Mouse (Mus musculus): ENCODE measurements at regions not wholly inside any gene's neighbourhood (a gene's known extent, or its start where the extent isn't known, plus 50 kb on each side); places are given as distances from the start of the nearest gene placed in this dataset.

DNA sequence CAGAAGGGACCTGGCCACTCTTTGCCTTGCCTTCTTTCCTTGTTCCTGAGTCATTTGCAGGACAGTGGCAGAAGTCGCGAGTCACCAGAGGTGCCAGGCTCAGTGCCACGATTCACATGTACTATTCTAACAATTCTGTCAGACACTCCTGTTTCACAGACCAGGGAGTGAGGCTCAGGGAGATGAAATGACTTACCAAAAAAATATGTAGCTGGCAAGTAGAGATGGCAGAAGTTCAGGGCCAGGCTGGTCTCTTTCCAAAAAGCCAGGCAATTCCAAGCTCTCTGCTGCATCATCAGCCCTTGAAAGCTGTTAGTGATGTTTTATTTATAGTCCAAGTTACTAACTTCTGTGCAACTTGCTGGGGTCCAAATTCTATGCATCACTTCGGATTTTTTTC lies 311.2 kb downstream of the Hace1 start:
- H3K4me1 ChIP-seq = peaks cover 15% of the 10 kb centered on the region
- no peaks in the 10 kb centered on the region for H3K27me3 ChIP-seq
- ATAC-seq (ENCODE audit: insufficient number of reproducible peaks, insufficient read depth, low FRiP score, low TSS enrichment, low read depth) = no peak
- H3K9ac ChIP-seq = no peak overlapping the region
- 77% methylated on average over 4 of the region's 4 CpGs for WGBS
- no peaks in the 10 kb centered on the region for H3K36me3 ChIP-seq
- no peaks in the 10 kb centered on the region; the same call in 1 of the 2 replicates for H3K9me3 ChIP-seq
- H3K27ac ChIP-seq = no peak overlapping the region
- no peak overlapping the region for H3K4me3 ChIP-seq
- no peak overlapping the region for H3K4me2 ChIP-seq

DNA sequence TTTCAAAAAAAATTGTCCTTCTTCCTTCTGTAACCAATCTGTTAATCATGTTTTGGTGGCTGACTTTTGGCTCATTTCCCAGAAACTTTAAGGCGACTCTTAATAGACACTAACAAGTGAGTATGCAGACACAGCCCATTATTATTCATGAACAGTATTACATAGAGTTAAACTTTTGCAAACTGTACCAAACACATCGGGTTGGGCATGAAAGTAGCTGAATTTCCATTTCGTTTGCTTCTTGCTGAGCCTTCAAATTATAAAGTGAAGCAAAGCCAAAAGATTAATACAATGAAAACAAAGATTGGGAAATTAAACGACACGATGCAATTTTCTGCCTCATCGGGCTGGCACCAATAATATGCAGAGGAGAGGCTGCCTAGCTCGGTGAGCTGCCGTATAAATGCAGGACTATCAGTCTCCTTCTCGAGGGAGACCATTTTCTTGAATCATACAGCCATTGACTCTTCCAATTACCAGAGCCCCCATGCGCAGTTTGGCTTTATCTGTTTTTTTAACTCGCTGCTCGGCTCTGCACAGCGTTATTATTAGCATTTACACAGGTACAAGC lies 311.8 kb downstream of the Hace1 start:
- H3K4me1 ChIP-seq = peaks cover 22% of the 10 kb centered on the region
- 49% methylated on average over 13 of the region's 13 CpGs for WGBS
- peak overlapping the region; percentile 30; the same call in 1 of the 2 replicates for H3K4me2 ChIP-seq
- no peak overlapping the region for H3K9ac ChIP-seq
- H3K4me3 ChIP-seq = no peak overlapping the region
- no peaks in the 10 kb centered on the region; the same call in 1 of the 2 replicates for H3K9me3 ChIP-seq
- no peak overlapping the region for H3K27ac ChIP-seq
- H3K27me3 ChIP-seq = no peaks in the 10 kb centered on the region
- ATAC-seq (ENCODE audit: insufficient number of reproducible peaks, insufficient read depth, low FRiP score, low TSS enrichment, low read depth) = no peak
- H3K36me3 ChIP-seq = no peaks in the 10 kb centered on the region

DNA sequence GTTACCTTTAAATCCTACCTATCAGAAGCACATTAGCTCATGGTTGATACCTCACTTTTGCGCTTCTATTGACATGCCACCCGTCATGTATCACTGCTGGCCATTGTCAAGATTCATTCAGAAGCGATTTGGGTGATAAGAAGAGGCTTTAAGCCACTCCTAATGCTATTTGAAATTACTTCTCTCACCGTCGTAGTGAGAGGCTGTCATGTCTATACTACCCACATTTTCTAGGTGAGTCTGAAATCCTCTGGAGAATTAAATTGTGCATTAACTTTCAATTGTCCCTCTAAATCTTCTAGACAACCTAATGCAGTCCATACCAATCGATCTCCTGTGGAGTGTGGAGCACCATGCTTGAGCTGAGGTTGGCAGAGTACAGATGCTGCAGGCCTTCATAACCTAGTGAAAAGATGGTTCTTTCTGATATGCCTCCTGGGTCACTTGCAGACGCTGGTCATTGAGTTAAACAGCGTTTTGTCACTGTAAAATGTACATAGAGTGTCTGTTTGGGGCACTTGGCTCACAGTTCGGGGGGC lies 312.5 kb downstream of the Hace1 start:
- no peaks in the 10 kb centered on the region for H3K27me3 ChIP-seq
- no peak overlapping the region for H3K9ac ChIP-seq
- H3K36me3 ChIP-seq = no peaks in the 10 kb centered on the region
- no peak overlapping the region for H3K27ac ChIP-seq
- H3K9me3 ChIP-seq = no peaks in the 10 kb centered on the region; the same call in 1 of the 2 replicates
- H3K4me1 ChIP-seq = peaks cover 25% of the 10 kb centered on the region
- H3K4me3 ChIP-seq = no peak overlapping the region
- 87% methylated on average over 9 of the region's 9 CpGs for WGBS
- no peak for ATAC-seq (ENCODE audit: insufficient number of reproducible peaks, insufficient read depth, low FRiP score, low TSS enrichment, low read depth)
- H3K4me2 ChIP-seq = no peak overlapping the region

DNA sequence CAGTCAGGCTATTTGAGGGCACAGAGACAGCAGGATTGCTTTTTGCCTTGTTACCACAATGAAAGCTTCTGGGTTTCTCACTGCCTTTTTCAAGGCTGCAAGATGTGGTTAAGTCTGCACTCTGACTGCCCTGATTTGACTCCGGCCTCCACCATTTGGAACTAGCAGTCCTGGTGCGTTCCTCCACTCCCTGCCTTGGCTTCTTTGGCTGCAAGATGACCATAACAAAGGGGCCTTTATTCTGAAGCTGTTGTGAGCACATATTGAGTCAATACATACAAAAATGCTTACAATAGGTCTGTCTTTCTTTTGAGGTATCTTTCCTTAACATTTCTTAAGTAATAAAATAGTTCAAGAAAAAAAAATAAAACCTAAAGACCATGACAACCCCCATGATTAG lies 314.8 kb downstream of the Hace1 start:
- Histone ChIP-seq H3K9me3 (no peaks in the 10 kb centered on the region; the same call in 1 of the 2 replicates), H3K27ac (no peak overlapping the region), H3K4me1 (peaks cover 25% of the 10 kb centered on the region), H3K9ac (no peak overlapping the region), H3K4me3 (no peak overlapping the region), H3K36me3 (no peaks in the 10 kb centered on the region), H3K27me3 (no peaks in the 10 kb centered on the region), H3K4me2 (no peak overlapping the region)
- no peak for ATAC-seq (ENCODE audit: insufficient number of reproducible peaks, insufficient read depth, low FRiP score, low TSS enrichment, low read depth)
- 32% methylated on average over 2 of the region's 2 CpGs for WGBS

DNA sequence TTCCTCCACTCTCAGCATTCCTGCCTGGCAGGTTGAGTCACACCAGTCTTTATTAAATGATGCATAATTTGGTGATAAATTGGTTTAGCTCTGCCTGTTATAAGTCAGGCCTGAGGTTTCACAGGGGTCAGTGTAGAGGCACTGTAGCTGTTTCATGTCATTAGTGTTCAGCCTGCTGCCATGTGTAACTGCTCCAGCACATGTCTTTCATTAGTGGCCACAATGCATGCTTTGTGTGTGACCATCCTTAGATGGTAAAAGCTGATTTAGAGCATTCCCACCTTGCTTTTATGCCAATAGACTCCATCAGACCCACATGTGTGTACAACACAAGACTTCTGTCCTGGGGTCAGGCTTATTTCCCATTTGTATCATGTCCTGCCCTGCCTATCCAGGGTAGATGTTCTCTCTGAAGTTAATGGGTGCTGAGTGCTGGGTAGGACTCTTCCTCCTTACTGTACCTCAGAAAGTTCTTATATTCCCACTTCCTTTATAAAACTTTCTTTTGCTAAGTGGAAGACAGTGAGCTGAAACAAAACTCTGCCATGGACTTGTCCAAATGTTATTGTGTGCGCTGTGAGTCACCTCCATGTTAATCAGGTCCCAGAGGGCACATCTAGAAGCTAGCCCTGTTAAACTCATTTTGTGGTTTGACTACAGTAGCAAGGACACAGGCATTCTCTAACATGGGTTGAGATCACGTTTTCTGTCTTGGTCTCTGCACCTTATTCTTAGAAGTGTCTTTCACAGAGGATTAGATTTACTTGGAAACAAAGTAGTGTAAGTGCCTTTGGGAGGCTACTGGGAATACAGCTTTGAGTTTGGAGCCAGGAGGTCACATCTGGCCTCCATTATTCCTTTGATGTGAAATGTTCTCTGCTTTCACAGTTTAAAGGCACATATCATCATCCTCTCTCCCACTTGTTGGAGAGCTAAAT lies 316.5 kb downstream of the Hace1 start:
- Histone ChIP-seq H3K4me3 (no peak overlapping the region), H3K4me1 (peaks cover 22% of the 10 kb centered on the region), H3K36me3 (no peaks in the 10 kb centered on the region), H3K27ac (peak overlapping the region; percentile 3; the same call in 1 of the 2 replicates), H3K27me3 (no peaks in the 10 kb centered on the region), H3K9ac (no peak overlapping the region), H3K4me2 (no peak overlapping the region), H3K9me3 (no peaks in the 10 kb centered on the region; the same call in 1 of the 2 replicates)
- ATAC-seq (ENCODE audit: insufficient number of reproducible peaks, insufficient read depth, low FRiP score, low TSS enrichment, low read depth) = peak; percentile 64; the same call in 1 of the 2 replicates
- whole genome bisulfite sequencing = 19% methylated on average over 2 of the region's 2 CpGs

DNA sequence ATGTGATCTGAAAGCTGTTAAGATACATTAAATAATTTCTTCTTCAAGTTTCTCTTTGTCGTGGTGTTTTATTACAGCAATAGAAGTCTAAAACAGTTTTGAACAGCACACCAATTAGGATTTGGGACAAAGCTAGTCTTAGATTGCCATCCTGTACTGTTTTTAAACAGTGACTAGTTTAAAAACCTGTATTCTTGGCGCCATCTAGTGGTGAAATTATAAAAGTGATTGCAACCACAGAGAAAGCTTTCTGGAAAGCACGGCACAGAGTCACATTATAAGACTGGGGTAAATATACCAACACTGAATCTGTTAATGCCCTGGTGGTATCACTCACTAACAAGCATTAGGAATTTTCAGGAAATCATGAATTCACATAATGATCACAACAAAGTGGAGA lies 339.3 kb downstream of the Hace1 start:
- H3K9ac ChIP-seq = no peak overlapping the region
- H3K27ac ChIP-seq = no peak overlapping the region
- H3K4me1 ChIP-seq = no peaks in the 10 kb centered on the region
- no peaks in the 10 kb centered on the region for H3K27me3 ChIP-seq
- no peak overlapping the region for H3K4me2 ChIP-seq
- 23% methylated on average over 3 of the region's 3 CpGs for WGBS
- no peak for ATAC-seq (ENCODE audit: insufficient number of reproducible peaks, insufficient read depth, low FRiP score, low TSS enrichment, low read depth)
- no peak overlapping the region for H3K4me3 ChIP-seq
- 0 out of 2 replicates have a peak, but pooled peaks cover 5% of the 10 kb centered on the region for H3K9me3 ChIP-seq
- H3K36me3 ChIP-seq = no peaks in the 10 kb centered on the region

DNA sequence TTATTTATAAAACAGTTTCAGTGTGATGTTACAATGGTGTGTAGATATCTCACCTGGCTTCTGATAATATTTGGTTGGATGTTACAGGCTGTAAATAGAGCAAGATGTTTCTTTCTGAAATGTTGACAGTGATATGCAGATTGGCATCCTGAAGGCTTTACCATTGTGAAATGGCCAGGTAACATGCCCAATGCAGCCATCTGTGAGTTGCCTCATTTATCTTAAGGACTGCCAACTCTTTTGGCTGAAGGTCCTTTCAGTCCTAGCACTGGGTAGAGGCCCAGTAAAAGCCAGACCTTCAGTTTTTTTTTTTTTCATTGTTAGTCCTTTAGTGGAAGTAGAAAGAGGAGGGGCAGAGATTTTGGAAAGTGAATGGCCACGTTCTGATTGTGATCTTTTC lies 348.1 kb downstream of the Hace1 start:
- no peaks in the 10 kb centered on the region for H3K4me1 ChIP-seq
- 47% methylated on average over 1 of the region's 1 CpGs for WGBS
- no peaks in the 10 kb centered on the region for H3K36me3 ChIP-seq
- H3K4me2 ChIP-seq = no peak overlapping the region
- ATAC-seq (ENCODE audit: insufficient number of reproducible peaks, insufficient read depth, low FRiP score, low TSS enrichment, low read depth) = no peak
- no peak overlapping the region for H3K9ac ChIP-seq
- H3K9me3 ChIP-seq = no peaks in the 10 kb centered on the region
- no peak overlapping the region for H3K27ac ChIP-seq
- no peak overlapping the region for H3K4me3 ChIP-seq
- no peaks in the 10 kb centered on the region for H3K27me3 ChIP-seq

DNA sequence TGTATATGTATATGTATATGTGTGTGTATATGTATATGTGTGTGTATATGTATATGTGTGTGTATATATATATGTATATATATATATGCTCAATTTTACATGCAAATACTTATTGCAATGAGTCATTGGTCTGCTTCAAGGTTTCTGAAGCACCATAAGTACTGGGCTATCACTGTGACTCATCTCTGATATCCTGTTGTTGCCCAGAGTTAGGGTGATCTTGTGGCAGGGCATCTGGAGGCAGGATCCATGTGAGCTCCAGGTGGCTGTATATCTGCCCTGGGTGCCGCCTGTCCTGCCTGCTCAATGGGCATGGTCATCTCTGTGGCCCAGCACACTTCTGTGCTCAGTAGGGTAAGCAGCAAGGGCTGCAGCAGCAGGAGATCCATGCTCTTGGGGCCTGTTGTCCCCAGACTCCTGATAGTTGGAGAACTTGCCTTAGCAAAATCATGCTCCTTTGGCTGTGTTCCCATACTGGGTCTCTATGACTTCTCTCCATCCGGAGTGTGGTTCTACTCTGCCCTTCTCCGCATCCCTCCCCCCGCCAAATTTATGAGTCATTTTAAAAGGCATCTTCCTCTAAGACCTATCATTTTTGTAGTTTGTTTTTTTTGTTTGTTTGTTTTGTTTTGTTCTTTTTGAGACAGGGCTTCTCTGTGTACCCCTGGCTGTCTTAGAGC lies 356.1 kb downstream of the Hace1 start:
- H3K9ac ChIP-seq = no peak overlapping the region
- 92% methylated on average over 4 of the region's 4 CpGs for WGBS

DNA sequence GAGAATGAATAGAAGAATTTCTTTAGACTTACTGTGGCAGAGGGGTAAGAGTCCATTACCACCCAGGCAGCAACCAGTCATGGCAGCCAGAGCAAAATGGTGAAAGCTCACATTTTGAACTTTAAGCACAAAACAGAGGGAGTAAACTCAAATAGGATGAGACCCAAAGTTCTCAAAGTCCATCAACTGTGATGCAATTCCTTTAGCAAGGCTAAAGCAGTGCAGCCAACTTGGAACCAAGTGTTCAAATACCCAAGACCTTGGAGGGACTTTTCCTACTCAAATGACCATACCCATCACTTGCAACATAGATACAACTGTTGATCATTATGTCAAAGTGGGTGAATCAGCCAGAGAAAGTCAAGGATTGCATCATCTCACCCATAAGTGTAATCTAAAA lies 380.1 kb downstream of the Hace1 start:
- ATAC-seq (ENCODE audit: insufficient number of reproducible peaks, insufficient read depth, low FRiP score, low TSS enrichment, low read depth) = no peak
- H3K4me2 ChIP-seq = no peak overlapping the region
- no peaks in the 10 kb centered on the region for H3K4me1 ChIP-seq
- H3K27ac ChIP-seq = no peak overlapping the region
- H3K4me3 ChIP-seq = no peak overlapping the region
- no peaks in the 10 kb centered on the region for H3K9me3 ChIP-seq
- no peaks in the 10 kb centered on the region for H3K27me3 ChIP-seq
- no peak overlapping the region for H3K9ac ChIP-seq
- H3K36me3 ChIP-seq = no peaks in the 10 kb centered on the region

More for the DNA sequence above, 356.1 kb downstream of the Hace1 start:
- H3K27me3 ChIP-seq = no peaks in the 10 kb centered on the region
- ATAC-seq (ENCODE audit: insufficient number of reproducible peaks, insufficient read depth, low FRiP score, low TSS enrichment, low read depth) = no peak
- no peak overlapping the region for H3K27ac ChIP-seq
- no peak overlapping the region for H3K4me3 ChIP-seq
- no peaks in the 10 kb centered on the region for H3K36me3 ChIP-seq
- no peak overlapping the region for H3K4me2 ChIP-seq
- no peaks in the 10 kb centered on the region for H3K4me1 ChIP-seq
- H3K9me3 ChIP-seq = no peaks in the 10 kb centered on the region

DNA sequence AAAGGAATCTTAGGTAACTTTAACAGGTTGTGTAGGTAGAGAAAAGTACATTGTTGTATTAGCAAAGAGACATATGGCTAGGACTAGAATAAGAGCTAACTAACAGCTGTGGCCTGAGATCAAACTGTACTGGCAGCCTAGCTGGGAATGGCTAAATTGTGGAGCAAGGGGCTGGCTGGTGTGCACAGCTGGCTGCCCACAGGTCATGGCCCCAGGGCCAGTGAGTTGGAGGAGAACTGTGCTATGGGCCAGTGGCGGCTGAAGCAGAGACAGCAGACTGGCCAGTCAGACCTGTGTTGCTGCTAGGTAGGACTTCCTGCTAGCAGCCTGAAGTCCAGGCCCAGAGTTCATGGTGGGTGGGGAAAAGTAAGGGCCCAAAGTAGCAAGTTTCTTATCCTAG lies 394.6 kb downstream of the Hace1 start:
- Histone ChIP-seq H3K27me3 (no peaks in the 10 kb centered on the region), H3K4me2 (no peak overlapping the region), H3K36me3 (no peaks in the 10 kb centered on the region), H3K4me1 (no peaks in the 10 kb centered on the region), H3K27ac (no peak overlapping the region), H3K9ac (no peak overlapping the region), H3K9me3 (no peaks in the 10 kb centered on the region), H3K4me3 (no peak overlapping the region)
- WGBS = 70% methylated on average over 1 of the region's 1 CpGs
- ATAC-seq (ENCODE audit: insufficient number of reproducible peaks, insufficient read depth, low FRiP score, low TSS enrichment, low read depth) = no peak

DNA sequence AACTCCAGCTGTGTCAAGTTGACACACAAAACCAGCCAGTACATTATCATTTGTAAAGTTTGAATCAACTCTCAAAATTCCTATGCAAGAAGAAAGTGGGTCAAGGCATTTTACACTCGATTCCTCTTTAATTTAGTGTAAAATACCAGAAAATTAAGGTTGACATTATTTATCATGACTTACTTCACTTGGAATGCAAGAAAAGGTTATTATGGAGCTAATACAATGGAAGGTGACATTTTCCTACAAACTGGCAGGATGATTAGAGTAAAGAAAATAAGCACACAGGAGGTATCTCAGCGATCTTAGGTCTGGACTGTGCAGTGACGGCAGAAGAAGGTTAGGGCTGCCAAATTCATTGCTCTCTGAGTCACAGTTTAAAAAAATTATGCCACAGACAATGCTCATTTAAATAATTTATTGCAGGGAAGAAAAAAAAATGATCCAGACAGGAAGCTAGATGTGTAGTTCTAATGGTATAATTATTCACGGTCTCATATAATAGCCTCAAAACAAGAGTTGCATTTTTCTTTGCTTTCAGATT lies 405.2 kb downstream of the Hace1 start:
- H3K9ac ChIP-seq = no peak overlapping the region
- H3K9me3 ChIP-seq = no peaks in the 10 kb centered on the region
- no peak overlapping the region for H3K4me2 ChIP-seq
- no peaks in the 10 kb centered on the region for H3K27me3 ChIP-seq
- H3K27ac ChIP-seq = no peak overlapping the region
- 66% methylated on average over 4 of the region's 4 CpGs for WGBS
- ATAC-seq (ENCODE audit: insufficient number of reproducible peaks, insufficient read depth, low FRiP score, low TSS enrichment, low read depth) = no peak
- H3K4me1 ChIP-seq = peaks cover 3% of the 10 kb centered on the region; the same call in 1 of the 2 replicates
- H3K36me3 ChIP-seq = no peaks in the 10 kb centered on the region
- H3K4me3 ChIP-seq = no peak overlapping the region
